In genomic region chr2:32487124-32487623, GRCm38 (mm10) we compare ENCODE assay signal across 8 mouse cellular contexts. TPM values are rescaled to one million over a fixed set of nuclear protein-coding genes. Genes with fewer than 3 reads are reported as not detected.
DNase-seq lines count a peak whose midpoint lies in the region; ATAC-seq lines count a peak whose summit lies in the region.

No protein-coding gene starts in this region.

- DNase-seq in WW6 (ENCODE audit: low read depth, low spot score): peak; percentile 74
- DNase-seq in cerebellum, postnatal 4 days (ENCODE audit: low spot score in 2 of 2): peak; percentile 88 to 94
- DNase-seq in gastrocnemius, adult 8-10 months (ENCODE audit: low spot score in 2 of 2): peak; percentile 85 to 91
- DNase-seq in induced T-regulatory cell, adult 2 months (ENCODE audit: low read depth): peak; percentile 97
- peak; percentile 54 to 96 for DNase-seq in left cerebral cortex, adult 9 months (ENCODE audit: low spot score in 2 of 2)
- DNase-seq in right cerebral cortex, postnatal 14 days: peak; percentile 97
- peak; percentile 92 for DNase-seq in urinary bladder, postnatal 25 days (ENCODE audit: low spot score)

- ATAC-seq in megakaryocyte-erythroid progenitor cell, adult 5-6 weeks (replicated peaks; ENCODE audit: low FRiP score, low TSS enrichment, poor library complexity, severe bottlenecking): peak; percentile 70

RNA-seq across cellular contexts. Expression of gene Slc25a25, which starts 35.9 kb away (rescaled TPM):
- 100 to 1,000 TPM in 1 of 4 experiments, 10 to 100 TPM in 3; 48.5 to 113 (median 60.4) TPM for total RNA-seq in gastrocnemius, adult 8-10 months (2022)
- 9.5 and 12.2 TPM in 2 replicates for total RNA-seq in megakaryocyte-erythroid progenitor cell, adult 5-6 weeks (2014; fragmentation: Nextera tagmentation)
- total RNA-seq in megakaryocyte-erythroid progenitor cell, adult 5-6 weeks (2017): 4.0 and 34.6 TPM in 2 replicates

RNA-seq across cellular contexts. Expression of gene Naif1, which starts 36.9 kb away (rescaled TPM):
- total RNA-seq in gastrocnemius, adult 8-10 months (2022): 1 to 10 TPM; 2.1 to 2.7 (median 2.3) TPM
- 3.6 and 4.1 TPM in 2 replicates for total RNA-seq in megakaryocyte-erythroid progenitor cell, adult 5-6 weeks (2014; fragmentation: Nextera tagmentation)
- 2.7 and 3.0 TPM in 2 replicates for total RNA-seq in megakaryocyte-erythroid progenitor cell, adult 5-6 weeks (2017)

RNA-seq across cellular contexts. Expression of gene Fam102a, which starts 48.0 kb away (rescaled TPM):
- total RNA-seq in gastrocnemius, adult 8-10 months (2022): 1 to 10 TPM; 1.6 to 3.8 (median 2.9) TPM
- 1.5 and 2.9 TPM in 2 replicates for total RNA-seq in megakaryocyte-erythroid progenitor cell, adult 5-6 weeks (2014; fragmentation: Nextera tagmentation)
- 0.34 and 2.3 TPM in 2 replicates for total RNA-seq in megakaryocyte-erythroid progenitor cell, adult 5-6 weeks (2017)

Comparison
In these comparisons a context has a peak if more than half of its experiments do, and no peak if none do; other contexts are left out.
1. Peak in every context shown above with its lines: DNase-seq and ATAC-seq.